Mouse (Mus musculus): ENCODE data around the gene Vmn1r157. TPM values are rescaled to one million over a fixed set of nuclear protein-coding genes. Genes with fewer than 3 reads are reported as not detected.
"Not testable (repeated sequence)": the region's sequence is repeated elsewhere in the genome, so short reads cannot be mapped to it uniquely, and the experiment has no call there.

Gene Vmn1r157
- polyA plus RNA-seq (2014; fragmentation: Nextera tagmentation; extraction: Ambion mirVana): not detected in 2 replicates

- H3K4me1 ChIP-seq (ENCODE audit: control insufficient read depth, insufficient read depth, low read length); DNase-seq (ENCODE audit: low spot score); H3K27me3 ChIP-seq (replicated peaks; ENCODE audit: control insufficient read depth, insufficient read depth, low read length); H3K4me2 ChIP-seq (ENCODE audit: low read depth, low read length); ATAC-seq (ENCODE audit: low read depth); H3K27ac ChIP-seq (replicated peaks; ENCODE audit: low read depth, low read length); H3K9me3 ChIP-seq (ENCODE audit: control insufficient read depth, low read length); H3K9ac ChIP-seq (ENCODE audit: low read depth, low read length); H3K4me3 ChIP-seq (ENCODE audit: low read depth, low read length); H3K36me3 ChIP-seq (ENCODE audit: control insufficient read depth, insufficient read depth, low read length): not testable (repeated sequence)
- WGBS: 21% methylated on average over 2 of the region's 3 CpGs
Measured at GRCm38 (mm10) chr7:22761397-22761796, at the start of gene Vmn1r157. Gene Vmn1r157, plus strand, starts transcription at chr7:22761697.

GRCm38 (mm10) chr7:22719610-22720009, 41.9 kb upstream of the Vmn1r157 start, which contains the start of gene Gm4567:
Gene Gm4567, minus strand, starts transcription at chr7:22719710.
- H3K4me3 ChIP-seq (ENCODE audit: low read depth, low read length); H3K27ac ChIP-seq (replicated peaks; ENCODE audit: low read depth, low read length); H3K27me3 ChIP-seq (replicated peaks; ENCODE audit: control insufficient read depth, insufficient read depth, low read length); DNase-seq (ENCODE audit: low spot score); H3K9ac ChIP-seq (ENCODE audit: low read depth, low read length); H3K9me3 ChIP-seq (ENCODE audit: control insufficient read depth, low read length); H3K36me3 ChIP-seq (ENCODE audit: control insufficient read depth, insufficient read depth, low read length); H3K4me2 ChIP-seq (ENCODE audit: low read depth, low read length); ATAC-seq (ENCODE audit: low read depth); H3K4me1 ChIP-seq (ENCODE audit: control insufficient read depth, insufficient read depth, low read length): not testable (repeated sequence)
- WGBS: no CpG with 5 or more reads among the region's 1 CpGs

GRCm38 (mm10) chr7:22775981-22776380, 14.5 kb downstream of the Vmn1r157 start:
- H3K27ac ChIP-seq (replicated peaks; ENCODE audit: low read depth, low read length); ATAC-seq (ENCODE audit: low read depth); H3K4me3 ChIP-seq (ENCODE audit: low read depth, low read length); H3K4me2 ChIP-seq (ENCODE audit: low read depth, low read length); H3K27me3 ChIP-seq (replicated peaks; ENCODE audit: control insufficient read depth, insufficient read depth, low read length); H3K9ac ChIP-seq (ENCODE audit: low read depth, low read length); H3K4me1 ChIP-seq (ENCODE audit: control insufficient read depth, insufficient read depth, low read length); H3K9me3 ChIP-seq (ENCODE audit: control insufficient read depth, low read length); H3K36me3 ChIP-seq (ENCODE audit: control insufficient read depth, insufficient read depth, low read length); DNase-seq (ENCODE audit: low spot score): not testable (repeated sequence)
- 97% methylated on average over 2 of the region's 11 CpGs for WGBS

- H3K4me1 ChIP-seq (ENCODE audit: control insufficient read depth, insufficient read depth, low read length); H3K4me3 ChIP-seq (ENCODE audit: low read depth, low read length); H3K4me2 ChIP-seq (ENCODE audit: low read depth, low read length); H3K9ac ChIP-seq (ENCODE audit: low read depth, low read length); DNase-seq (ENCODE audit: low spot score); H3K9me3 ChIP-seq (ENCODE audit: control insufficient read depth, low read length); H3K27me3 ChIP-seq (replicated peaks; ENCODE audit: control insufficient read depth, insufficient read depth, low read length); H3K27ac ChIP-seq (replicated peaks; ENCODE audit: low read depth, low read length); ATAC-seq (ENCODE audit: low read depth); H3K36me3 ChIP-seq (ENCODE audit: control insufficient read depth, insufficient read depth, low read length): not testable (repeated sequence)
- 50% methylated on average over 2 of the region's 2 CpGs for WGBS
Measured at GRCm38 (mm10) chr7:22790682-22791081, 29.2 kb downstream of the Vmn1r157 start, which contains the start of gene Vmn1r158. Gene Vmn1r158, minus strand, starts transcription at chr7:22790782.

Other genes starting within 250 kb of the Vmn1r157 start
- gene Vmn1r152, start 238.7 kb upstream of the Vmn1r157 start, polyA plus RNA-seq (2014; fragmentation: Nextera tagmentation; extraction: Ambion mirVana): not detected in 2 replicates
- not detected in 2 replicates for gene Gm8677, start 226.8 kb upstream of the Vmn1r157 start, polyA plus RNA-seq (2014; fragmentation: Nextera tagmentation; extraction: Ambion mirVana)
- not detected in 2 replicates for gene Gm4201, start 196.4 kb upstream of the Vmn1r157 start, polyA plus RNA-seq (2014; fragmentation: Nextera tagmentation; extraction: Ambion mirVana)
- gene Gm4565, start 173.6 kb upstream of the Vmn1r157 start, polyA plus RNA-seq (2014; fragmentation: Nextera tagmentation; extraction: Ambion mirVana): not detected in 2 replicates
- not detected in 2 replicates for gene Vmn1r155, start 103.7 kb upstream of the Vmn1r157 start, polyA plus RNA-seq (2014; fragmentation: Nextera tagmentation; extraction: Ambion mirVana)
- not detected in 2 replicates for gene Gm8693, start 69.4 kb upstream of the Vmn1r157 start, polyA plus RNA-seq (2014; fragmentation: Nextera tagmentation; extraction: Ambion mirVana)
- not detected in 2 replicates for gene Gm4567, start 42.0 kb upstream of the Vmn1r157 start, polyA plus RNA-seq (2014; fragmentation: Nextera tagmentation; extraction: Ambion mirVana)
- gene Vmn1r158, start 29.1 kb downstream of the Vmn1r157 start, polyA plus RNA-seq (2014; fragmentation: Nextera tagmentation; extraction: Ambion mirVana): not detected in 2 replicates
- gene Vmn1r159, start 81.9 kb downstream of the Vmn1r157 start, polyA plus RNA-seq (2014; fragmentation: Nextera tagmentation; extraction: Ambion mirVana): not detected in 2 replicates
- gene Vmn1r160, start 109.5 kb downstream of the Vmn1r157 start, polyA plus RNA-seq (2014; fragmentation: Nextera tagmentation; extraction: Ambion mirVana): not detected in 2 replicates
- not detected in 2 replicates for gene Gm4214, start 223.0 kb downstream of the Vmn1r157 start, polyA plus RNA-seq (2014; fragmentation: Nextera tagmentation; extraction: Ambion mirVana)

Measured in embryonic facial prominence, embryonic 14.5 days (tissue).